Mouse (Mus musculus) stomach, embryonic 14.5 days (tissue): ENCODE measurements around the gene Esr2. TPM values are rescaled to one million over a fixed set of nuclear protein-coding genes. Genes with fewer than 3 reads are reported as not detected.
"Not testable (repeated sequence)": the region's sequence is repeated elsewhere in the genome, so short reads cannot be mapped to it uniquely, and the experiment has no call there.

Experiments used
- ATAC-seq: fragments of 200-750 bp; cut with Nextera tagmentation; 2 replicates; pipeline ENCODE4 v1.8.0; 2017; ENCODE audit warnings: low read depth, moderate TSS enrichment; ENCODE audit not compliant: insufficient number of reproducible peaks, insufficient read depth, low FRiP score
- H3K27ac ChIP-seq: fragments of 300-500 bp; sonication (generic); 2 replicates; pipeline ENCODE4 v1.5.1; 2014; ENCODE audit warnings: mild to moderate bottlenecking, low read length, moderate library complexity, mixed read lengths
- H3K27me3 ChIP-seq: fragments of 300-500 bp; sonication (generic); 2 replicates; pipeline ENCODE4 v1.6.1; 2014; ENCODE audit warnings: low read length, control low read depth, mixed read lengths; ENCODE audit not compliant: control insufficient read depth, insufficient read depth
- H3K36me3 ChIP-seq: fragments of 300-500 bp; sonication (generic); 2 replicates; pipeline ENCODE4 v1.6.1; 2014; ENCODE audit warnings: mild to moderate bottlenecking, control low read depth, low read length, moderate library complexity, mixed read lengths; ENCODE audit not compliant: control insufficient read depth, insufficient read depth
- H3K4me1 ChIP-seq: fragments of 300-500 bp; sonication (generic); 2 replicates; pipeline ENCODE4 v1.6.1; 2014; ENCODE audit warnings: low read length, control low read depth, mixed read lengths; ENCODE audit not compliant: control insufficient read depth, insufficient read depth
- H3K4me2 ChIP-seq: fragments of 300-500 bp; sonication (generic); replicated peaks from 2 replicates; pipeline ENCODE4 v1.6.1; 2014; ENCODE audit warnings: low read depth, low read length, control low read depth
- H3K4me3 ChIP-seq: fragments of 300-500 bp; sonication (generic); 2 replicates; pipeline ENCODE4 v1.5.1; 2014; ENCODE audit warnings: low read depth, low read length, control low read depth
- H3K9ac ChIP-seq: fragments of 300-500 bp; sonication (generic); replicated peaks from 2 replicates; pipeline ENCODE4 v1.6.1; 2014; ENCODE audit warnings: low read depth, mild to moderate bottlenecking, control low read depth, low read length, moderate library complexity, mixed read lengths
- H3K9me3 ChIP-seq: fragments of 300-500 bp; sonication (generic); 2 replicates; pipeline ENCODE4 v1.6.1; 2016; ENCODE audit warnings: low read depth, low read length, control low read depth; ENCODE audit not compliant: control insufficient read depth
- WGBS: fragments of 180-500 bp; shearing (Covaris S2); extraction: QIAGEN DNeasy Blood & Tissue Kit; methylation state at CpG from one replicate; pipeline ENCODE4 v1.1.7; 2014; 5-methylcytosine and 5-hydroxymethylcytosine counted together
- polyA plus RNA-seq: library from polyadenylated mRNA; unstranded; fragments of >200 nt; fragmentation: Nextera tagmentation; extraction: Ambion mirVana; gene quantifications from 2 replicates; pipeline ENCODE4 v1.2.1, GENCODE M21; 2014

Esr2 gene
- polyA plus RNA-seq, 1 experiment from 2014 or later = 0.19 TPM

DNA sequence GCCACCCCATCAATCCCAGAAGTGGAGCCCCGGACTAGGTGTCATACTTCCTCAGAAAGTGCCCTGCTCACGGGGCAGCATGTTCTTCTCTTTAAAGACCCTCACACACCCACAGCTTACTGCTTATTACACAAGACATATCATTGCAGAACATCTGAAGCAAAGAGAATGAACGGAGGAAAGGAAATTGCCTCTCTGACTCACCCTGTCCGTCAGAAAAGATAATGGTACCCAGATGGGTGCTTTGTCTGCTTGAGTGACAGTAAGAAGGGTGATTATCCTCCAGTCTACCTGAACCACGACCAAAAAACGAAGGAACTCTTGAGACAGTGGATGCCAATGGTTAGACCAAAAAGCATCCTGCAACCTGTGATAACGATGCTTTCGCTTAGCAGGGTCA is 4.4 kb upstream of the Esr2 start:
- H3K4me3 ChIP-seq = no peak overlapping the region

DNA sequence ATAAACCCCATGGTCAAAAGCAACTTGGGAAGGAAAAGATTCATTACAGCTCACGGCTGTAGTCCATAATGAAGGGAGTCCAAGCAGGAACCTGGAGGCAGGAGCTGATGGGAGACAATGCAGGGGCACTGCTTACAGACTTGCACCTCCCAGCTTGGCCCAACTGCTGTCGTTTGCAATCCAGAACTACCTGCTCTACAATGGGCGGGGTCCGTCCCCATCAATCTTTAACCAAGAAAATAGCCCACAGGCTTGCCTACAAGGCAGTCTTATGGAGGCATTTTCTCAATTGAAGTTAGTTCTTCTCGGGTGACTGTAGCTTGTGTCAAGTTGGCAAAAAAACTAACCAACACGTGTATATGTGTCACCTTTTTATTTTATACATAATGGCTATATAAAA is 3.4 kb upstream of the Esr2 start:
- H3K4me1 ChIP-seq = no peaks in the 10 kb centered on the region
- 56% methylated on average over 6 of the region's 6 CpGs for WGBS
- H3K4me2 ChIP-seq = no peak overlapping the region
- no peak overlapping the region for H3K27ac ChIP-seq
- H3K36me3 ChIP-seq = no peaks in the 10 kb centered on the region
- H3K9me3 ChIP-seq = no peaks in the 10 kb centered on the region
- ATAC-seq = no peak
- H3K27me3 ChIP-seq = no peaks in the 10 kb centered on the region
- H3K9ac ChIP-seq = no peak overlapping the region
- no peak overlapping the region for H3K4me3 ChIP-seq

More for the DNA sequence above, 4.4 kb upstream of the Esr2 start:
- Histone ChIP-seq H3K9ac (no peak overlapping the region), H3K27ac (no peak overlapping the region), H3K9me3 (no peaks in the 10 kb centered on the region), H3K36me3 (no peaks in the 10 kb centered on the region), H3K4me1 (no peaks in the 10 kb centered on the region), H3K27me3 (no peaks in the 10 kb centered on the region), H3K4me2 (no peak overlapping the region)
- WGBS = 70% methylated on average over 8 of the region's 8 CpGs
- no peak for ATAC-seq

- no peaks in the 10 kb centered on the region for H3K9me3 ChIP-seq
- ATAC-seq = no peak
- H3K36me3 ChIP-seq = no peaks in the 10 kb centered on the region
- H3K9ac ChIP-seq = no peak overlapping the region
- H3K4me2 ChIP-seq = no peak overlapping the region
- no peaks in the 10 kb centered on the region for H3K4me1 ChIP-seq
- H3K27ac ChIP-seq = no peak overlapping the region
- no peaks in the 10 kb centered on the region for H3K27me3 ChIP-seq
- no peak overlapping the region for H3K4me3 ChIP-seq
- 48% methylated on average over 4 of the region's 4 CpGs for WGBS
Observed at GRCm38 (mm10) chr12:76179527-76179926, 2.5 kb upstream of the Esr2 start.

- no peak for ATAC-seq
- Histone ChIP-seq H3K9me3 (no peaks in the 10 kb centered on the region), H3K27me3 (no peaks in the 10 kb centered on the region), H3K27ac (no peak overlapping the region), H3K4me1 (no peaks in the 10 kb centered on the region), H3K9ac (no peak overlapping the region), H3K4me3 (no peak overlapping the region), H3K4me2 (no peak overlapping the region), H3K36me3 (no peaks in the 10 kb centered on the region)
- 57% methylated on average over 5 of the region's 5 CpGs for WGBS
Observed at GRCm38 (mm10) chr12:76179051-76179450, 2.0 kb upstream of the Esr2 start.

- H3K27ac ChIP-seq = no peak overlapping the region
- no peak overlapping the region for H3K9ac ChIP-seq
- peak overlapping the region; percentile 39 for H3K4me3 ChIP-seq
- 33% methylated on average over 16 of the region's 16 CpGs for WGBS
- no peaks in the 10 kb centered on the region for H3K27me3 ChIP-seq
- no peaks in the 10 kb centered on the region for H3K36me3 ChIP-seq
- H3K4me1 ChIP-seq = no peaks in the 10 kb centered on the region
- ATAC-seq = peak; percentile 71; the same call in 1 of the 2 replicates
- H3K9me3 ChIP-seq = no peaks in the 10 kb centered on the region
- peak overlapping the region; percentile 98 for H3K4me2 ChIP-seq
Observed at GRCm38 (mm10) chr12:76177864-76178518, 932 bp upstream of the Esr2 start.

GRCm38 (mm10) chr12:76165641-76166040 is 11.4 kb downstream of the Esr2 start:
- ATAC-seq = no peak
- Histone ChIP-seq H3K27ac (no peak overlapping the region), H3K27me3 (no peaks in the 10 kb centered on the region)

DNA sequence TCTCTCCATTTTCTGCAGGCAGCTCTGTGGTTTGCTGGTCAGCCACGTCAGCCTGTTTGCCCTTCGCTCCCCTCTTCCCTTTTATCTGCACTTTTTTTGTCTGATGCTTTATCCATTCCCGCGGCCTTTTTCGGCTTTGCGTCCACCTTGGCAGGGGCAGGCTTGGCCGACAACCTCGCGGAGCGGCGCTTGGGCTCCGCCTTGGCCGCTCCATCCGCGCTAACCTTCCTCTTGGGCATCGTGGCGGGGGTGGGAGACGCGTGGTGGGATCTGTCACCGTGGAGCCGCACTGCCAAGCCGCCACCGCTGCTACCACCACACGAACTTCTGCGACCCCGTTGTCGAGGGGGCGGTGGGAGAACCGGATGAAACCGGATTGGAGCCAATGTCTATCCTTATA is 24.7 kb downstream of the Esr2 start:
- not testable (repeated sequence) for H3K27me3 ChIP-seq, H3K9me3 ChIP-seq, ATAC-seq, H3K27ac ChIP-seq, H3K9ac ChIP-seq, H3K4me1 ChIP-seq, H3K36me3 ChIP-seq
- peak overlapping the region; percentile 49 for H3K4me2 ChIP-seq
- H3K4me3 ChIP-seq = peak overlapping the region; percentile 22; the same call in 1 of the 2 replicates
- WGBS = 11% methylated on average over 30 of the region's 30 CpGs

More at GRCm38 (mm10) chr12:76165641-76166040, 11.4 kb downstream of the Esr2 start:
- WGBS = 46% methylated on average over 5 of the region's 5 CpGs
- H3K36me3 ChIP-seq = no peaks in the 10 kb centered on the region
- no peak overlapping the region for H3K4me2 ChIP-seq
- H3K4me3 ChIP-seq = no peak overlapping the region
- no peak overlapping the region for H3K9ac ChIP-seq
- H3K4me1 ChIP-seq = no peaks in the 10 kb centered on the region
- no peaks in the 10 kb centered on the region for H3K9me3 ChIP-seq

- 53% methylated on average over 6 of the region's 6 CpGs for whole genome bisulfite sequencing
- no peaks in the 10 kb centered on the region for H3K4me1 ChIP-seq
- no peak overlapping the region for H3K4me3 ChIP-seq
- H3K9me3 ChIP-seq = no peaks in the 10 kb centered on the region
- no peak overlapping the region for H3K4me2 ChIP-seq
- H3K27ac ChIP-seq = no peak overlapping the region
- H3K27me3 ChIP-seq = no peaks in the 10 kb centered on the region
- ATAC-seq = no peak
- no peaks in the 10 kb centered on the region for H3K36me3 ChIP-seq
- no peak overlapping the region for H3K9ac ChIP-seq
Observed at GRCm38 (mm10) chr12:76136701-76137100, 40.4 kb downstream of the Esr2 start.

DNA sequence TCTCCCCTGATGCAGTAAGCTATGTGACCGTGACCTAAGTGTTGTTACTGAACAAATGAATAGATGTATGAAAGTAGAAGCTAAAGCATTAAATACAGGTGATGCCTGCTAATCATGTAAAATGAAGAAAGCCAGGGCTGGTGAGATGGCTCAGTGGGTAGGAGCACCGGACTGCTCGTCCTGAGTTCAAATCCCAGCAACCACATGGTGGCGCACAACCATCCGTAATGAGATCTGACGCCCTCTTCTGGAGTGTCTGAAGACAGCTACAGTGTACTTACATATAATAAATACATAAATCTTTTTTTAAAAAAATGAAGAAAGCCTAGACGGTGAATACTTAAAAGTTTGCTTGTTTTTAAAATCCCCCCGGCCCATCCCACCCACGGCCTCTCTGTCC is 44.0 kb downstream of the Esr2 start:
- H3K4me2 ChIP-seq, H3K4me1 ChIP-seq, H3K27me3 ChIP-seq, H3K9me3 ChIP-seq, H3K36me3 ChIP-seq, H3K4me3 ChIP-seq, H3K27ac ChIP-seq, ATAC-seq, H3K9ac ChIP-seq: not testable (repeated sequence)
- 82% methylated on average over 9 of the region's 9 CpGs for WGBS
